Mouse (Mus musculus) neural tube, embryonic 13.5 days (tissue): ENCODE data around the gene C5ar2. TPM values are rescaled to one million over a fixed set of nuclear protein-coding genes. Genes with fewer than 3 reads are reported as not detected.
A peak's percentile ranks its signal among the peaks of the same experiment; 100 is the strongest.

Experiments used
- ATAC-seq: fragments of 200-750 bp; cut with Nextera tagmentation; 2 replicates; pipeline ENCODE4 v1.8.0; 2017; ENCODE audit warnings: low read depth, mild to moderate bottlenecking, moderate TSS enrichment, moderate library complexity
- H3K27ac ChIP-seq: fragments of 300-500 bp; sonication (generic); replicated peaks from 2 replicates; pipeline ENCODE4 v1.5.1; 2015; ENCODE audit warnings: moderate library complexity, mild to moderate bottlenecking, inconsistent platforms
- H3K27me3 ChIP-seq: fragments of 300-500 bp; sonication (generic); 2 replicates; pipeline ENCODE4 v1.6.1; 2015; ENCODE audit warnings: mild to moderate bottlenecking, inconsistent platforms
- H3K36me3 ChIP-seq: fragments of 300-500 bp; sonication (generic); 2 replicates; pipeline ENCODE4 v1.6.1; 2015; ENCODE audit warnings: mild to moderate bottlenecking, inconsistent platforms
- H3K4me1 ChIP-seq: fragments of 300-500 bp; sonication (generic); replicated peaks from 2 replicates; pipeline ENCODE4 v1.6.1; 2015; ENCODE audit warnings: inconsistent platforms
- H3K4me2 ChIP-seq: fragments of 300-500 bp; sonication (generic); 2 replicates; pipeline ENCODE4 v1.6.1; 2015; ENCODE audit warnings: inconsistent platforms, mild to moderate bottlenecking, moderate library complexity
- H3K4me3 ChIP-seq: fragments of 300-500 bp; sonication (generic); 2 replicates; pipeline ENCODE4 v1.5.1; 2015; ENCODE audit warnings: mild to moderate bottlenecking, inconsistent platforms
- H3K9ac ChIP-seq: fragments of 300-500 bp; sonication (generic); 2 replicates; pipeline ENCODE4 v1.6.1; 2015; ENCODE audit warnings: moderate library complexity, mild to moderate bottlenecking, inconsistent platforms
- H3K9me3 ChIP-seq: fragments of 300-500 bp; sonication (generic); 2 replicates; pipeline ENCODE4 v1.6.1; 2016; ENCODE audit warnings: inconsistent platforms
- WGBS: fragments of 180-500 bp; shearing (Covaris S2); methylation state at CpG from one replicate; pipeline ENCODE4 v1.1.7; 2015; 5-methylcytosine and 5-hydroxymethylcytosine counted together
- polyA plus RNA-seq: library from polyadenylated mRNA; unstranded; fragments of >200 nt; fragmentation: Nextera tagmentation; extraction: Ambion mirVana; gene quantifications from 2 replicates; pipeline ENCODE4 v1.2.1, GENCODE M21; 2015

C5ar2 gene
- polyA plus RNA-seq: 0.15 TPM in 1 of 2 replicates, not detected in the other

GRCm38 (mm10) chr7:16244067-16244466 lies at the start of gene C5ar2:
TSS of gene C5ar2 (minus strand) at chr7:16244154.
- Histone ChIP-seq H3K4me2 (no peak within 1 kb of the TSS), H3K4me3 (no peak within 1 kb of the TSS), H3K36me3 (no peaks in the 10 kb centered on the region), H3K27me3 (no peaks in the 10 kb centered on the region), H3K4me1 (no peaks in the 10 kb centered on the region), H3K27ac (no peak within 1 kb of the TSS), H3K9ac (no peak within 1 kb of the TSS), H3K9me3 (no peaks in the 10 kb centered on the region)
- 87% methylated on average over 5 of the region's 5 CpGs for WGBS
- no peak for ATAC-seq

- no peak overlapping the region for H3K4me3 ChIP-seq
- no peak overlapping the region for H3K4me2 ChIP-seq
- H3K36me3 ChIP-seq: peaks cover 14% of the 10 kb centered on the region
- WGBS: 85% methylated on average over 1 of the region's 1 CpGs
- H3K9me3 ChIP-seq: no peaks in the 10 kb centered on the region
- H3K4me1 ChIP-seq: peaks cover 14% of the 10 kb centered on the region
- H3K9ac ChIP-seq: no peak overlapping the region
- no peak for ATAC-seq
- no peaks in the 10 kb centered on the region for H3K27me3 ChIP-seq
- H3K27ac ChIP-seq: no peak overlapping the region
Observed at GRCm38 (mm10) chr7:16287791-16288190, 43.8 kb upstream of the C5ar2 start.

GRCm38 (mm10) chr7:16287016-16287415 lies 43.1 kb upstream of the C5ar2 start:
- peaks cover 22% of the 10 kb centered on the region for H3K36me3 ChIP-seq
- ATAC-seq: no peak
- 91% methylated on average over 2 of the region's 2 CpGs for WGBS
- H3K4me3 ChIP-seq: peak overlapping the region; percentile 58
- peak overlapping the region; percentile 91 for H3K27ac ChIP-seq
- no peaks in the 10 kb centered on the region for H3K27me3 ChIP-seq
- no peaks in the 10 kb centered on the region for H3K9me3 ChIP-seq
- peak overlapping the region; percentile 55 for H3K4me2 ChIP-seq
- peaks cover 14% of the 10 kb centered on the region for H3K4me1 ChIP-seq
- H3K9ac ChIP-seq: peak overlapping the region; percentile 70

DNA sequence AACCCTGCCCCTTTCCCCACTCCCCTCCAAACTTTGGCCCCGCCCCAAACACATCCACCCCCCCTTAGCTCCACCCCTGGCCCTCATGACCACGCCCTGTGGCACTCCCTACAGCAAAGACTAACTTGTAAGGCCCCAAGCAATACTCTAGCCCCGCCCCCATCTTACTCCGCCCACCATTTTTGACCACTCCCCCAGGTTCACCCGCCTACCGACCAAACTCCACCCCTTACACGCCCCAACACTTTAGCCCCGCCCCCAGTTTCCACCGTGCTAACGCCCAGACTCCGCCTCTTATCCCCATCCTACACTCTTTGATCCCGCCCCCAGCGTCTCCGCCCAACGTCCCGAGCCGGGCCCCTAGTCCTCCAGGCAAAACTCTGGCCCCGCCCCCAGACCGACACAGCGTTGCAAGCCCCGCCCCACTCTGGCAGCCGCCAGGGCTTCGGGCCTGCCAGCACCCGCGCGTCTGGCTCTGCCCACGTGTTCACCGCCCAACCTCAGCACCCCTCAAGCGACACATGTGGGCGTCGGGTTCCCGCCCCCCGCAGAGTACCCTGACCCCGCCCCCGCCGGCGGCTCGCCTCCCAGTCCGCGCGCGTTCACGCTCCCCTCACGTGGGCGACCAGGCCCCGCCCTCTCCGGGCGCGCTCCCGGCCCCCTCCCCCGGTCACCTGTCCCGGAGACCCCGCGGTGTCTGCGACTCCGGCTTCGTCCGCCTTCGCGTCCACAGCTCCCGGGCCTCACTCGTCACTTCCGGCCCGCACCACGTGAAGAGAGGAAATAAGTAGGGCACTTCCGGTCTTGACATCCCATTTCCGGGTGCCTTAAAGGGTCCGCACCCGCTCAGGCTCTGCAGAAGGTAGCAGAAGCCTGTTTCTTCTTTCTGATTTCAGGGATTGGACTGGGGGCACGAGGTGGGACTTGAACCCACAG lies 42.3 kb upstream of the C5ar2 start, which contains the start of gene Ccdc9:
Ccdc9 (minus strand) TSS at position 770 of the 936 bp plus-strand sequence.
- ATAC-seq: peak; percentile 95
- Histone ChIP-seq H3K4me3 (peak within 1 kb of the TSS; percentile 58), H3K9me3 (no peaks in the 10 kb centered on the region), H3K27ac (peak within 1 kb of the TSS; percentile 91), H3K9ac (peak within 1 kb of the TSS; percentile 70), H3K27me3 (no peaks in the 10 kb centered on the region), H3K4me2 (peak within 1 kb of the TSS; percentile 55), H3K36me3 (peaks cover 29% of the 10 kb centered on the region), H3K4me1 (peaks cover 14% of the 10 kb centered on the region)
- under 1% methylated on average over 70 of the region's 70 CpGs for WGBS

DNA sequence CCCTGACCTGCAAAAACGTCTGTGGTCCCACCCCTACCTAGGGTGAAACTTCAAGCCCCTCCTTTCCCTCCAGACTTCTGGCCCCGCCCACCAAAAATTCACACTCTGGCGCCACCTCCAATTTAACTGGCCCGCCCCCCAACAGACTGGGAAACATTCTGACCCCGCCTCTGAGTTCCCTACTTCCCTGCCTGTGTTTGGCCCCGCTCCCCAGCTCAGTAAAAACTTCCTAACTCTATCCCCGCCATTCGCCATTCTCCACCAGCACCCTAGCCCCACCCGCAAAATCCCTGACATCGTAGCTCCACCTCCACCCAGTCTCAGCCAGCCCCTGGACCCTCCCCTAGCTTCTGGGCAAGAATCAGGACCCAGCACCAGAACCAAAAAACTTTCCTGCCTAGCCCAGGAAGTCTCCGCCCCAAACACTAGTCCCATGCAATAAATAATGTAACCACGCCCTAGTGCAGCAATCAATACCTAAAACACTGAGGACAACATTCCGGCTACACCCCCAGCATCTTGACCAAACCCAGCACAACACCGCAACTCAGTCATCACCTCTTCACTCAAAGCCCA lies 41.6 kb upstream of the C5ar2 start:
- WGBS: 6% methylated on average over 14 of the region's 14 CpGs
- ATAC-seq: peak; percentile 51
- peak overlapping the region; percentile 45; the same call in 1 of the 2 replicates for H3K9ac ChIP-seq
- peak overlapping the region; percentile 38 for H3K27ac ChIP-seq
- H3K36me3 ChIP-seq: peaks cover 36% of the 10 kb centered on the region
- H3K4me1 ChIP-seq: peaks cover 14% of the 10 kb centered on the region
- H3K27me3 ChIP-seq: no peaks in the 10 kb centered on the region
- peak overlapping the region; percentile 58 for H3K4me3 ChIP-seq
- peak overlapping the region; percentile 55 for H3K4me2 ChIP-seq
- H3K9me3 ChIP-seq: no peaks in the 10 kb centered on the region

DNA sequence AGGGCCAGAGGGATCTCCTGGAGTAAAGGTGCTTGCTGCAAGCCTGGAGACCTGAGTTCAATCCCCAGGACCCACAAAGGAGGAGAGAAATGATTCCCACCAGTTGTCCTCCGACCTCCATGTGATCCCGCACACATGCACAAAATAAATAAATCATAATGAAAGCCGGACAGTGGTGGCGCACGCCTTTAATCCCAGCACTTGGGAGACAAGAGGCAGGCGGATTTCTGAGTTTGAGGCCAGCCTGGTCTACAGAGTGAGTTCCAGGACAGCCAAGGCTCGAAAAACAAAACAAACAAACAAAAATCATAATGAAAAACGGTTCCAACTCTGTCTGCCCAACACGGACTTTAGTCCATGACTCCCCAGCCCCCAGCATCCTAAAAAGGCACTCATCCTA lies 41.0 kb upstream of the C5ar2 start:
- Histone ChIP-seq H3K9ac (0 out of 2 replicates have a peak overlapping the region, but pooled peaks have one; percentile 45), H3K4me2 (peak overlapping the region; percentile 55), H3K27ac (peak overlapping the region; percentile 38), H3K27me3 (no peaks in the 10 kb centered on the region), H3K9me3 (no peaks in the 10 kb centered on the region), H3K4me1 (peaks cover 14% of the 10 kb centered on the region), H3K36me3 (peaks cover 41% of the 10 kb centered on the region), H3K4me3 (peak overlapping the region; percentile 58)
- 72% methylated on average over 9 of the region's 9 CpGs for WGBS
- no peak for ATAC-seq

DNA sequence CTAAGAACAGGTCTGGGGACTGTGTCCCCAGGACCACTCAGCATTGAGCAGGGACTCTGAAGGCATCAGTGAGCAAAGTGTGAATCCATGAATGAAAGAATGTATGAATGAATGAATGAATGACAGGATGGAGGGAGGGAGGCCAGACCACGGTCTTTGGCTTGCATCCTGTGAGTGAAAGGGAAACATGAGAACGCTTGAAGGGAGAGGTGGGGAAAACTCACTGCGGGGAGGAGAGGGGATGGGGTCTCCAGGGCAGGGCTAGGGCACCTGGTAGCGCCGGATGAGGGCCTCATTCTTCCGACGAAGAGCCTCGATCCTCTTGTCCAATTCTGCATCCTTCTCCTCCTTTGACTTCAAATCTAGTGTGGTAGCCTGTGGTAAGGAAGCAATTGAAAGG lies 40.0 kb upstream of the C5ar2 start:
- H3K36me3 ChIP-seq: peaks cover 48% of the 10 kb centered on the region
- no peak overlapping the region for H3K27ac ChIP-seq
- H3K4me3 ChIP-seq: no peak overlapping the region
- H3K9ac ChIP-seq: no peak overlapping the region
- 93% methylated on average over 8 of the region's 8 CpGs for WGBS
- no peaks in the 10 kb centered on the region for H3K9me3 ChIP-seq
- no peak overlapping the region for H3K4me2 ChIP-seq
- ATAC-seq: no peak
- H3K4me1 ChIP-seq: peaks cover 14% of the 10 kb centered on the region
- no peaks in the 10 kb centered on the region for H3K27me3 ChIP-seq

GRCm38 (mm10) chr7:16282334-16282733 lies 38.4 kb upstream of the C5ar2 start:
- Histone ChIP-seq H3K27ac (no peak overlapping the region), H3K9me3 (no peaks in the 10 kb centered on the region), H3K36me3 (peaks cover 65% of the 10 kb centered on the region), H3K9ac (no peak overlapping the region), H3K4me1 (peaks cover 14% of the 10 kb centered on the region), H3K4me2 (no peak overlapping the region), H3K27me3 (no peaks in the 10 kb centered on the region), H3K4me3 (no peak overlapping the region)
- ATAC-seq: no peak
- 93% methylated on average over 13 of the region's 13 CpGs for WGBS

DNA sequence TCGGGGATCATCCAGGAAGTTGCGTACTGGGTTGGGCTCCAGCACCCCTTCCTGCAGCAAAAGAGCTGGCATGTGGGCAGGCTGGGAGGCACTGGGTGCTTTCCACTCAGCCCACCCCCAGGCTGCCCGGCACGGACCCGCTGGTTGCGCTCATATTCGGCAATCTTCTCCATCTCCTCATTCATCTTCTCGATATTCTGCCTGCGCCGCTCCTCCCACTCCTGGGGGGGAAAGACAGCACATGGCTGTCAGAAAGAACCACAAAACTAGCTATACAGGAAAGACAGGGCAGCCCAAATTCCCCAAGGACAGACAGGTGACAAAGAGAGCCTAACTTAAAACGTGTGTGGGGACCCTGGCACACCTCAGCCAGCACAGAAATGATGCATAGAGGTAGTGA lies 36.8 kb upstream of the C5ar2 start:
- Histone ChIP-seq H3K4me1 (peaks cover 11% of the 10 kb centered on the region), H3K4me2 (no peak overlapping the region), H3K9ac (no peak overlapping the region), H3K4me3 (no peak overlapping the region), H3K27me3 (no peaks in the 10 kb centered on the region), H3K27ac (no peak overlapping the region), H3K9me3 (no peaks in the 10 kb centered on the region), H3K36me3 (peaks cover 80% of the 10 kb centered on the region)
- ATAC-seq: no peak
- 93% methylated on average over 11 of the region's 11 CpGs for WGBS

- 85% methylated on average over 10 of the region's 10 CpGs for WGBS
Observed at GRCm38 (mm10) chr7:16274922-16275890, 31.3 kb upstream of the C5ar2 start.

DNA sequence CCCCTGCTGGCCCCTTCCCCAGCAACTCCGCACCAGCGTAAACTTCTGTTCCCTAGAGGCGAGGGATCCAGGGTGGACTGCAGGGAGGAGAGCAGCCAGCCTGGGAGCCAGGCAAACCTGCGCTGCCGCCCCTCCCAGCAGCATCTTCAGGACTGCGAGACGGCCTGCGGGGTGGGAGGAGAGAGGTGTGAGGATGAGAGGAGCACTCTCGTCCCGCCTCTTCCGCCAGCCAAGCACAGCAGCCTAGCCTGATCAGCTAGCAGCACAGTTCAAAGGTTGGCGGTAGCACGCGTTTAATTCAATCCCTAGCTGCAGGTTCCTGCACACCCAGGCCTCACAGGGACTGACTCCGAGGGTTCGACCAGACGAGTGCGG lies 29.8 kb upstream of the C5ar2 start:
- WGBS: under 1% methylated on average over 17 of the region's 18 CpGs

More at GRCm38 (mm10) chr7:16274922-16275890, 31.3 kb upstream of the C5ar2 start:
- Histone ChIP-seq H3K36me3 (peaks cover 50% of the 10 kb centered on the region), H3K27ac (no peak overlapping the region), H3K4me2 (no peak overlapping the region), H3K9ac (0 out of 2 replicates have a peak overlapping the region, but pooled peaks have one; percentile 3), H3K27me3 (no peaks in the 10 kb centered on the region), H3K9me3 (no peaks in the 10 kb centered on the region), H3K4me3 (no peak overlapping the region), H3K4me1 (peaks cover 32% of the 10 kb centered on the region)
- ATAC-seq: no peak

More for the DNA sequence above, 29.8 kb upstream of the C5ar2 start:
- ATAC-seq: peak; percentile 81
- H3K36me3 ChIP-seq: peaks cover 39% of the 10 kb centered on the region
- peak overlapping the region; percentile 76 for H3K4me3 ChIP-seq
- H3K27ac ChIP-seq: peak overlapping the region; percentile 95
- peaks cover 32% of the 10 kb centered on the region for H3K4me1 ChIP-seq
- H3K4me2 ChIP-seq: peak overlapping the region; percentile 88
- H3K9me3 ChIP-seq: no peaks in the 10 kb centered on the region
- H3K27me3 ChIP-seq: no peaks in the 10 kb centered on the region
- H3K9ac ChIP-seq: peak overlapping the region; percentile 68
